Mouse (Mus musculus): ENCODE measurements at regions not wholly inside any gene's neighbourhood (a gene's known extent, or its start where the extent isn't known, plus 50 kb on each side); places are given as distances from the start of the nearest gene placed in this dataset.
"Not testable (repeated sequence)": the region's sequence is repeated elsewhere in the genome, so short reads cannot be mapped to it uniquely, and the experiment has no call there.

- DNase-seq (ENCODE audit: extremely low read depth, low read depth), result not testable (repeated sequence)
Measured at GRCm38 (mm10) chr14:53210554-53210953, 715.0 kb upstream of the Olfr1507 start.

- not testable (repeated sequence) for DNase-seq (ENCODE audit: extremely low read depth, low read depth)
Measured at GRCm38 (mm10) chr14:53209258-53209657, 713.7 kb upstream of the Olfr1507 start.

GRCm38 (mm10) chr14:53190931-53191330 lies 695.4 kb upstream of the Olfr1507 start:
- DNase-seq (ENCODE audit: extremely low read depth, low read depth), result not testable (repeated sequence)

DNA sequence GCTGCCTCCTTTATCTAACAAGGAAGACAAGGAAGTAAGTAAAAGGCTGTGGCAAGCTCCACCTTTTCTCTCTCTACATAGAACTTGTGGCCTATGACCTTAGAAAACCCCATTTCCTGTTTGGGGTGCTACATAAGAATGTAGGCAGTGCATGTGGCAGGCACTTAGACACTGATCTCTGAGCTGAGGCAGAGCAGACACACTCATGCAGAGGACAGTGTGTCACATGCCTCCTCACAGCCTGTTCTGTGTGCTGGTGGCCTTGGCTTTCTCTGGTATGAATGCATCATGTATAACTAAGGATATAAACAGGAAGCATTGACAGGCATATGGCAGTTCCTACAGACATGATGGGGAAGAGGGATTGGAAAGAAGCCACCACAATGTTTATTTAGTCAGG lies 678.5 kb upstream of the Olfr1507 start:
- not testable (repeated sequence) for DNase-seq (ENCODE audit: extremely low read depth, low read depth)

- not testable (repeated sequence) for DNase-seq (ENCODE audit: extremely low read depth, low read depth)
Measured at GRCm38 (mm10) chr14:53166327-53166726, 670.8 kb upstream of the Olfr1507 start.

- DNase-seq (ENCODE audit: extremely low read depth, low read depth), result not testable (repeated sequence)
Measured at GRCm38 (mm10) chr14:53159012-53159411, 663.5 kb upstream of the Olfr1507 start.

DNA sequence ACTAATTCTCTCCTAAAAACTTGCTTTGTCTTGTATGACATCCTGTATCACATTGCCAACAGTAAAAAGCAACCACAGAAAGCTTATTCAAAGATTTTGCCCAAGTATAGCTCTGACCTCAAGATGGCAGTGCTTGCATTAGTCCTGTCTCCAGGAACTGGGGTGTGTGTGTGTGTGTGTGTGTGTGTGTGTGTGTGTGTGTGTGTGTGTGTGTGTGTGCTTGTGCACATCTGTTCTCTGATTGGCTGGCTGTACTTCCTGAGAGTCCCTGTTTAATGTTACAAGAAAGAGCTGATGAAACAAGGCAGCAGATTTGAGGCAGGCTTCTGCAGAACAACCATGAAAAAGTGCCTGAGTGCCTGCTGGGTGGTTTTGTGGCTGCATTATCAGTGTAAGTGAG lies 639.2 kb upstream of the Olfr1507 start:
- DNase-seq (ENCODE audit: extremely low read depth, low read depth), result not testable (repeated sequence)

DNA sequence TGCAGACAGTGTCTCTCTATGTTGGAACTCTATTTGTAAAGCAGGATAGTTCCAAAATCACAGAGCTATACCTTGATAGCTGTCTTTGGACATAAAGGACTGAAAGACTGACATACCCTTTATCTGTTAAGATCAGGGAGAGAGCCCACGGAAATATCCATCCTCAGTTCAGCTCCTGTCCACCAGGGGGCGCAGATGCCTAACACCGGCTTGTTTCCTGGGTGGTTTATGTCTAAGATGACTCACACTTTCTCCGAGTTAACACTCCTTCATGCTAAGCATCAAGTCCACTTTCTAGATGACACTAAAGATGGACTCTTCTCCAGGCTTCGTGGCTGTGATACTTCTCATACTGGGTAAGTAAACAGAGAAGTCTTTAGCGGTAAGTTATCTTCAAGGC lies 636.8 kb upstream of the Olfr1507 start:
- DNase-seq (ENCODE audit: extremely low read depth, low read depth), result not testable (repeated sequence)

DNA sequence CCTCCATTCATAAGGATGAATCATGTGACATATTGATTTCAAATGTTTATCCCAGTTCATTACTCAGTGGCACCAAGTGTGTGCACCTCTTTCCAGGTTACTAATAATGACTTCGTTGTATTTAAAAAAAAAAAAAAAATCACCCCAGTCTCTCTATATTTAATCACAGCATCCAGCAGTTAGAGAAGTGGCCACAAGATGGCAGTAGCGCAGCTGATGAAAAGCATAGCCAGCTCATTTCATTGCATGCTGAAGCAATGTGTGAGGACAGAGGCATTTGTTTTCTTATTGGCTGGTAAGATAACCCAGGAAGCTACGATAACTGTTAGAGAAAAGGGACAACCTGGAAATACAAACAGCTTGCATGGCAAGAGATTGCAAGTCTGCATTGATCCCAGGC lies 626.2 kb upstream of the Olfr1507 start:
- DNase-seq (ENCODE audit: extremely low read depth, low read depth), result not testable (repeated sequence)

- not testable (repeated sequence) for DNase-seq (ENCODE audit: extremely low read depth, low read depth)
Measured at GRCm38 (mm10) chr14:53109732-53110131, 614.2 kb upstream of the Olfr1507 start.

DNA sequence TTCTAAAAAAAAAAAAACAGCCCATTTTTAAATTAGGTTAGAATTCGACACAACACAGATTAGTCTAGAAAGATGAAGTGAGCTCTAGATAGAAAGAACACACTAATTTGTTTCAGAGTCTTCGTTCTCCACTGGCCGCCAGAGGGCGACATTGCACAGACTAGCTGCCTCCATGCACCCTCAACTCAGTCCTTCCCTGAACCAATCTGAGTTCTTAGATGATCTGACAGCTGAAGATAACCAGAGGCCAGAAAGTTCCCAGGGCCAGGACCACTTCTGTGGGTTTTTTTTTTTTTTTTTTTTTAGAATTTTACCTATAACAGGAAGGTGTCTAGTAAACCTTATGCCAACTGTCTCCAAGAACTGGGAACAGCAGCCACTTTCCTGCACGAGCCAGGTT lies 605.8 kb upstream of the Olfr1507 start:
- not testable (repeated sequence) for DNase-seq (ENCODE audit: extremely low read depth, low read depth)

DNA sequence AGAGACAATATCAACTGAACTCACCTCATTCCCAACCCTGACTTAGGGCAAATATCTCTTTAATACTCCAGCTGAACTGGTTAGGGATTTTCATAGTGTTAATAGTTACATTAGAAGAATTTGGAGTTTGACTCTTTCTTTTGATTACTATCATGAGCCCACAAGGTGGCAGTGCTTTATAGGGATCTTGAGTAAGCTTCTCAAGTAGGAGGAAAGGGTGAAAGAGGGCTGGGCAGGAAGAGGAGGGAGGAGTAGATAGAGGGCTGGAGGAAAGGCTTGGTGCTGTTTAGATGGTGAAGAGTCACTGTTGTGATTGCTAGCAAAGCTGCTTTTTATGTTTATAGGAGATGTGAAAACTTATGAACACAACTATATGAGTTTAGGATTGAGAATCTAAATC lies 595.4 kb upstream of the Olfr1507 start:
- not testable (repeated sequence) for DNase-seq (ENCODE audit: extremely low read depth, low read depth)

- DNase-seq (ENCODE audit: extremely low read depth, low read depth), result not testable (repeated sequence)
Measured at GRCm38 (mm10) chr14:53081853-53082252, 586.3 kb upstream of the Olfr1507 start.

DNA sequence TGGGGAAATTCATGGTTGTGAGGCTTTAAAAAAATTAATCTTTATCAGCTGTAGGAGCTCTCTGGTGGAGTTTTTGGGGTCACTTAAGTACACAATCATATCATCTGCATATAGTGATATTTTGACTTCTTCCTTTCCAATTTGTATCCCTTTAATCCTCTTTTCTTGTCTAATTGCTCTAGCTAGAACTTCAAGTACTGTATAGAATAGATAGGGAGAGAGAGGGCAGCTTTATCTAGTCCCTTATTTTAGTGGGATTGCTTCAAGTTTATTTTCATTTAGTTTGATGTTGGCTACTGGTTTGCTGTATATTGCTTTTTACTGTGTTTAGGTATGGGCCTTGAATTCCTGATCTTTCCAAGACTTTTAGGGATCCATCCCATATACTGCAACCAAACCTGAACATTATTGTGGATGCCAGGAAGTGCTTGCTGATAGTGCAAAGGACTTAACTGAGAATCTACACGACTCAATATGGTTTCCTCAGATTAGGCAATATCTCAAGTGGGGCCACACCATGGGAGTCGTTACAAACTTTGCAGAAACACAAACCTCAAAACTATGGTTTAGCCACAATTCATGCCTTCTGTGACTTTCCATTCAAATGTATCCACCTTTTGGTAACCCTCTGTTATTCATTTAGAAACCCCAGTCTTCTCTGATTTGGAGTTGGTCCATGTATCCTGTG lies 585.6 kb upstream of the Olfr1507 start:
- DNase-seq (ENCODE audit: extremely low read depth, low read depth), result not testable (repeated sequence)

DNA sequence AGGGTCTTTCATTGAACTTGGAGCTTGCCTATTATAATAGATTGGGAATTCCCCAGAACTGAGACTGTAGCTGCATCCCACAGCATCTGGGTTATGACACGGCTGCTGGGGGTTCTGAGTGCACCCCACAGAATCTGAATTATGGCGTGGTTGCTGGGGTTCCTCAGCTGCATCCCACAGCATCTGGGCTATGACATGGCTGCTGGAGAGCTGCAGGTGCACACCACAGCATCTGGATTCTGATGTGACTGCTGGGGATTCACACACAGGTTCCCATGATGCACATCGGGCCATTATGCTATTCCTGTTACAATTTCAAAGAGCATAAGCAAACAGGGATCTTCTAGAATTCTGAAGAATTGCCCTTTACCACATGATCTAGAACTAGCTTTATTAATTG lies 585.0 kb upstream of the Olfr1507 start:
- DNase-seq (ENCODE audit: extremely low read depth, low read depth), result not testable (repeated sequence)

- not testable (repeated sequence) for DNase-seq (ENCODE audit: extremely low read depth, low read depth)
Measured at GRCm38 (mm10) chr14:53075937-53076336, 580.4 kb upstream of the Olfr1507 start.

GRCm38 (mm10) chr14:53073126-53073525 lies 577.6 kb upstream of the Olfr1507 start:
- DNase-seq (ENCODE audit: extremely low read depth, low read depth), result peak; percentile 2

- peak; percentile 14 for DNase-seq (ENCODE audit: extremely low read depth, low read depth)
Measured at GRCm38 (mm10) chr14:53072502-53072901, 577.0 kb upstream of the Olfr1507 start.

DNA sequence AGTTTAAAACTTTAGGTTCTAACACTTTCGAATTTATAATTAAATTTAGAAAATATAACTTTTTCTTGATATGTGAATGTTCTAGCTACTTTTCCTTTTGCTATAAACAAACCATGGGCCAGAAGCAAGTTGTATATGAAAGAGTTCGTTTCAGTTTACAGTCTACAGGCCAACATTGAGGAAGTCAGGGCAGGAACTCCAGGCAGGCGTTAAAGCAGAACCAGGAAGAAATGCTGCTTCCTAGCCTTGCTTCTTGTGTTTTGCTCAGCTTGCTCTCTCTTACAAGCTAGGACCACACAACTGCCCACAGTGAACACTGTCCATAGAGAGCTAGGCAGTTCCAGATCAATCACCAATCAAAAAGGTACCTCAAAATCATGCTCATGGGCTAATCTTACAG lies 558.9 kb upstream of the Olfr1507 start:
- not testable (repeated sequence) for DNase-seq (ENCODE audit: extremely low read depth, low read depth)

- DNase-seq (ENCODE audit: extremely low read depth, low read depth), result not testable (repeated sequence)
Measured at GRCm38 (mm10) chr14:53053465-53054123, 558.0 kb upstream of the Olfr1507 start.

GRCm38 (mm10) chr14:53047683-53048082 lies 552.1 kb upstream of the Olfr1507 start:
- DNase-seq (ENCODE audit: extremely low read depth, low read depth), result not testable (repeated sequence)

DNA sequence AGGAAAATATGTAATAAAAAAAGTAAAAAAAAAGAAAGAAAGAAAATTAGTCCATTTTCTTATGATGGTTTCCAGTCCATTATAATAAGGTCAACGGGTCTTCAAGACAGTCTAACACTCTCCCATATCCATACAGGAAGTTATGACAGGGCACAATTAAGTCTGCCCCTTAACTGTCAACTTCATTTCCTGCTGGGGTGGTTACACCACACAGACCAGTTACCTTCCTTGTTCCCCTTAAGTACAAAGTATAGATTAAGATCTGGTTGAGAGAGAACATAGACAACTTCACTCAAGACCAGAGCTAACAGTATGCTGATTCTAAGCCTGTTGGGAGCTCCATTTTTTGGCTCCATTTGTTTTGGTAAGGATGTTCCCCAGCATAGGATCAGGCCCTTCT lies 551.4 kb upstream of the Olfr1507 start:
- DNase-seq (ENCODE audit: extremely low read depth, low read depth), result not testable (repeated sequence)

DNA sequence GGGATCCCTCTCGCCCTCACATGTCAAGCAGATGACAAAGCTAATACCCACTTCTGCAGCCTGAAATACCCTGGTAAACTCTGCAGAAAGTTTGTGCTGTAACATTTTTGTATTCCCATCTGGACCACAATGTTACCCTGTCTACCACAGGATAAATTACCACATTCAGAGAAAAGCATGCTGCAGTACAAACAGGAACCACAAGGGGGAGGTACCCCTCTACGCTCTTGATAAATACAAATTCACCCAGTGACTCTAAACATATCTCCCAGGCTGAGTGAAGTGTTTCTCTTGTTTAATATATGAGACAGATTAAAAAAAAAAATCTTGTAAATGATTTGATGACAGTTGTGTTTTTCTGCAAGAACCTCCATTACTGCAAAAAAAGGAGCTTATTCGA lies 549.8 kb upstream of the Olfr1507 start:
- DNase-seq (ENCODE audit: extremely low read depth, low read depth), result peak; percentile 33

Measured in MEL-GATA-1-ER (cell line).